Mouse (Mus musculus) CD4-positive helper T cell, adult 2 months (primary cell): ENCODE measurements around the gene Samd4.

Experiments
- DNase-seq: peaks from one replicate; pipeline ENCODE4 v3.0.0-alpha.2; 2012; ENCODE audit warnings: low read depth, missing footprints, low spot score

The Samd4 gene

DNA sequence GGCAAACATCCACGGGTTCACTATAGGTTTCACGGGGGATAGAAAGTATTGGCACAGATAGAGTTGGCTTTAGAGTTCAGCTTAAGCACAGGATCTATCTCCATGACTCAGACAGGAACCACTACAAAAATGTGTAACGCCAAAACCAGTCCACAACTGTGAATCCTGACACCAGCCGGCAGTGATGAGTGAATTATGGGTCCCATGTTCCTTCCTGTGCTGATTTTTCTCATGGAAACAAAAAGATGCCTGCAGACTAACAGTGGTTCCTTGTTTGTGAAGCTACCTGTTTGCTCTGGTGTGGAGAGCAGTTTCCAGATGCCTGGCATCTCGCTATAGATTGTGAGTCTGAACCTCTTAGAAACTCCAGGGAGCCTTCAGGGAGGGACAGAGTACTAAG is 184.2 kb downstream of the Samd4 start:
- DNase-seq = no peak

DNA sequence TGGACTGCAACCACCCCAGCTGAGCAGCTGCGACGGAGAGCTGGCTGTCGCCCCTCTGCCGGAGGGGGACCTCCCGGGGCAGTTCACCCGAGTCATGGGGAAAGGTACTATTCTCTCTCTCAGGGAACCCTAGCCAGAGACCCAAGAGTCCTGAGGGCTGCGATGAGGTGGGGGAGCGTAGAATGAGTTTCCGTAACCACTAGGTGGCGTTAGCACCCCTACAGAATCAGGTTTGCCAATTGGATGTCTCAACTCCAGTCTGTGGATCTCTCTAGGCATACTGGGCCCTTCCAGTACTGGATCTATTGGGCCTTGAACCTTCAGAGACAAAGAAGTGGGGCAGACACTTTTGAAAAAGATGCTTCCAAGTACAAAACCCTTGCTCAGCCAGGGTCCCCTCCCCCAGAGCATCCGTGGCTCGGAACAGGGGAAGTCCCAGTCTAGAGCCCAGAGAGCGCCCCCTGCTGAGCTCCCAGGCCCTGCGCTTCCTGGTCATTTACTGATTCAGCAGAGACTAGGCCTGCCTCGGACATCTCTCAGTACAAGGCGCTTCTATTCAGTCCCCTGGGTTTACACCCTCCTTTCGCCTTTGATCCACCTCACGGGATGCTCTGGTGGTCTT is 191.5 kb downstream of the Samd4 start:
- no peak for DNase-seq

DNA sequence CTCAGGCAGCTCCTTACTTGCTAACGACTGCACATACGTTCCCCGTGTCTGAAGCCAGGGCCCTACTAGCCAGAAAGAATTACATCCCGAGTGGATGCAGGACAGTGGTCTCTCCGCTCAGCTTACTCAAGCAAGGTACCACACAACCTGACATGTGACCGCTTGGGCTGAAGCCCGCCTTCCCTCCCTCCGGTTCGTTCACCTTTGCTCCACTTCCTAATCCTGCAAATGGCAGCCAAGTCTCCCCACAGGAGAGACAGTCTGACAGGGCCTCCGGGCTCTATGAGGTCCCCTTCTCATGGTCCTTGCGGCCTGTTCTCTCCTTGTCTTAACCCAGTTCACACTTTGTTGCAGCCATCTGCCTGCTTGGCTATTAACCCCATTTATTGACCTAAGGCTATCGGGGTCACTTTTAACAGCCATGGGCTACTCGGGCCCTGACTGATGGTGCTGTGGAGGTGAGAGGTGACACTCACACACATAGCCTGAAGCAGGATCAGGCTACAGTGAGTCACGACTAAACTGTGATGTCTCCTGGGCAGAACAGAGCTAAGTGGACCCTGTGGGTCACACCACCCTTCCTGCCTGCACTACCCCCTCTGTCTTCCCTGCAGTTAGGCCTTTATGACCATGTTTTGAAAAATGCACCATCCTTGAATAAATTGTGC is 192.5 kb downstream of the Samd4 start:
- DNase-seq = no peak

DNA sequence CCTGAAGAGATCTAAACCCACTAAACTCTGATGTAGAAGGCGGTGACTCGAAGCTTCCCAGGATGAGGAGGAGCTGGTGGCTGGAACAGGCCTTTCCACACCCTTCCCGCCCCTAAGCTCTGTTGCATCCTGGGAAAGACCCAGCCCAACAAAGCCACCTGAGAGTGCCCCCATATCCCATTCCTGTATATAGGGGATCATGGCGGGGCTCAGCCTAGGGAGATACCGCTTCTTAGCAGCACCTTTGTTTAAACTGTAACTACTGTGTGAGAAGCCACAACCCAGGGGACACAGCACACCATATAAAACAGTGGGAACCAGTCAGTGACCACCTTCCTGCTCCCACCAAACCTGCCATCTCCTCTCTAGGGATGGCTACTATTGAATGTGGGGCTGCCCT is 193.2 kb downstream of the Samd4 start:
- no peak for DNase-seq

DNA sequence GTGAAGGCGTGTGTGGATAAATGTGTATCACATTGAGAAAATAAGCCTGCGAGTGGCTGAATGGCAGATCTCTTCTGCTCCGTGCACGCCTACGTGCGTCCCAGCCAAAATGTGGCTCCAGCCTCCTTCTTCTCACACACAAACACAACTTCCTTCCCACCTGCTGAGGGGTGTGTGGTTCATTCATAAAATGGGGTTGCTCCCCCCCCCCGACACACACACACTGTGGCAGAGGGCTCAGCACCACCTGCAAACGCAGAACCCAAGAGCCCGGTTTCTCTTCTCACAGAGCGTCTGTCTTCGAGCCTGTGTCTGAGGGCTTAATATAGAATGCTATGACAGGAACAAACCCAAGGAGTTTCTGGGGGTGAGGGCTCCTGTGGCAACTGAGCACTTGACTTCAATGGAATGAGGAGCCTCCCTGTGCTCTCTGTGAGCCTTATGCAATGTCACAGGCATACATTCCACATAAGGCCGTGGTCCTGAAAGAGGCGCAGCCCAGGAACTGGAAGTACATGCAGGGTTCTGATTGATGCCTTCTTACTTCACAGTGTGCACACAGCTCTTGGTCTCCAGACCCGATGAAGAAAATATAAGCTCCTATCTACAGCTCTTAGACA is 194.4 kb downstream of the Samd4 start:
- no peak for DNase-seq

DNA sequence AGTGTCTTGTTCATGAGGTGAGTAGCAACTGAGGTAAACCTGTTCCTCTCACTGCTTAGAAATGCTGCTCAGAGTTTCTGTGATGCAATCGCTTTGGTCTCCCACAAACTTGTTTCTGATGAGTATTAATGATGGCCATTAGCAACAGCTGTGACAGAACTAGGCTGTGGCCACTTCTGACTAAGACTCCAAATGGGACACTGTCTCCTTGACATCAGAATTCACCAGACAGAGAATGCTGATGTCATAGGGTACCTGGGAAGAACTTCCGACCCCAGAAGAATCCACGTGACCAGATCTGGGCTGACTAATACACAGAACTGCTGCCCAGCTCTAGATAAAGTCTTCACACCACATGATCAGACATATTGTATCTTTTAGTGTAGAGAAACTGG is 194.9 kb downstream of the Samd4 start:
- no peak for DNase-seq

DNA sequence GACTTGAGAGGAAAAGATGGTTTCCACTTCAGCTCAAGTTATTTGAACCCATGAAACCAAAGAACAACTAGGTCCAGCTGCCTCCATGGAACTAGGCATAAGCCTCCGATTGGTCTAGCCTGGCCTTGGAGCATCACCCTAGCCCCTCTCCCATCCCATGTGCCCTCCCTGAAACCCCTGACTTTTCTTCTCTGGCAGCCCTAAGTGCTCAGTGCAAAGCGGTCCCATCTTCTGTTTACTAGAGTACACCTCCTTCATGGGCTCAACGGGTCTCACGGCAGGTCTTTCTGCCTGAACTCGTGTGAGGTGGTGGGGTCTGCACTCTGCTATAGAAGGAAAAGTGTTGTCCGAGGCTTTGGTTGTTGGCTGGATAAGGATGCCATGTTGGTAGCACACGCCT is 197.3 kb downstream of the Samd4 start:
- DNase-seq = no peak

DNA sequence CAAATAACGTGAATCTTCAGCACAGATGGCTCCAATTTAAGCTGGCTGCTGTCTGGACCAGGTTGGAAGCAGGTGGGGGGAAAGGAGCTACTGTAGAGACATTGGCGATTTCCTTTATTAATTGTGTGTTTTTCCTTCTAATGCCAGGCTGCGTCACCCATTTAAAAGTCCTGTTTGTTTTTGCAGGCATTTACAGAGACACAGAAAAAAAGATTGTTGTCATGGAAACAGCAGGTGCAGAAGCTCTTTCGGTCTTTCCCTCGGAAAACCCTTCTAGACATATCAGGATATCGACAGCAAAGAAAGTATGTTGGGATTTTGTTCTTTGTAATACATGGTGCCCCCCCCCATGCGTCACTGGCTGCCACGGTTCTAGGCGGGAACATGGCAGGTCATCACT is 200.7 kb downstream of the Samd4 start:
- no peak for DNase-seq

DNA sequence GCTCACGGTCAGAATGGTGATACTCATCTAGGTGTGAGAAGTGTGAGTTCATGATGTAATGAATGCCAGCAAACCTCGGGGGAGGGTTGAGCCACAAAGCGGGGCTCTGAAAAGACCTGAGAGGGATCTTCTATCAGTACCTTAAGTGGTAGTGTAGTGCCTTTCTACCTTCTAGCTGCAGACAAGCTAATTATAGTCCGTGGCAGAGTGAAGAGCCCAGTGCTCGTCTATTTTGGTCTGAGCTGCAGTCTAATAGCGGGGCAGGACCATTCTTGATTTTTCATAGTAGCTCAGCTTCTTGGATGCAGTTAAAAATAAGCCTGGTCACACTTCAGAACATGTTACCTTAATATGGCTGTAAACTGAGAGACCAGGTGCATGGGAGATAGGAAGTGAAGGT is 201.2 kb downstream of the Samd4 start:
- DNase-seq = no peak

DNA sequence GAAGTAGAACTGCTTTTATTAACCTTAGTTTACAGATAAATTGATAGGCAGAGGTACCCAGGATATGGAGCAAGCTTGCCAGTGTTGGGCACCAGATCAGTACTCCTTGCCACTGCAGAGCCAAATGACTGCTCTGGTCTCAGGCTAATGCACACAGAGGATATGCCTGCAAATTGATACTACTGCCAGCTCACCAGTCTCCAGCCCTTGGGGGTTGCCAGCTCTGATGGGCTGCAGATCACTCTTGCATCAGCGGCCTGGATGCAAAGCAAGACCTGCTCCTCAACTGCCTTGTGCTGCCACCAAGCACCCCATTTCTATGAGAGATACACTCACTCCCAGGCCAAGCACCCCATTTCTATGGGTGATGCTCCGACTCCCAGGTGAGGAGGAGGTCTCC is 202.0 kb downstream of the Samd4 start:
- DNase-seq = no peak

DNA sequence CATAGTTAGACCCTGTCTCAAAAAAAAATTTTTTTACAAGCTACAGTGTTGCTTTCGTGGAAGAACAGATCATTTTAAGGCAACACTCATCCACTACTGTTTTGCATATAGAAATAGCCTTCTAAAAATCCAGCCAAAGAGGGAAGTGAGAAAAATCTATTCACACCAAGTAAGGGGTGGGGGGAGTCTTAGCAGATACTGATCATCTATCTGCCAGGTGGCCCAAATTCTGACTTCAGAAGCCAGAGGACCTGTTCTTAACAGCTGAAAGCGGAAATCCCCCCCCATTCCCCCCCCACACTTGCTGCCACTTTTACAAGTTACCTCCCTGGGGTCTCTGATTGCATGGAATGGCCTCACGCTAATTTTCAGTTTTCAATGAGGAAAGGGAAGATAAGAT is 203.5 kb downstream of the Samd4 start:
- DNase-seq = no peak

DNA sequence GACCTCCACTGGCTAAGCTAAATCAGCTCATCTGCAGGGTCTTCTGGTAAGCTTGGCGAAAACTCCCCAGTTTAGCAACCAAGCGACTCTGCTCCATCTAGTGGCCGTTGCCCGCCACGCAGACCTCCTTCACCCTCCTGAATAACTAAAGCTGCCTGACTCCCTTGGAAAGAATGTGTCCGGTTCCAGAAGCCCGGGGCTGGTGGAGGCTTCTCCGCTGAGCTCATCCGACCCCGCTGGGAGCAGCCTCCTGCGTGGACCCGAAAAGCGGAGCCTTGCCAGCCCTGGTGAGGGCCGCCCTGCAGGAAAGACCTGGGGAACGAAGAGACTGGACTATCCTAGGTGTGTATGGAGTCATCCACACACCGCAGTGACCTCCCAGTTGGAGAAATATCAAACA is 204.1 kb downstream of the Samd4 start:
- DNase-seq = peak; percentile 62

DNA sequence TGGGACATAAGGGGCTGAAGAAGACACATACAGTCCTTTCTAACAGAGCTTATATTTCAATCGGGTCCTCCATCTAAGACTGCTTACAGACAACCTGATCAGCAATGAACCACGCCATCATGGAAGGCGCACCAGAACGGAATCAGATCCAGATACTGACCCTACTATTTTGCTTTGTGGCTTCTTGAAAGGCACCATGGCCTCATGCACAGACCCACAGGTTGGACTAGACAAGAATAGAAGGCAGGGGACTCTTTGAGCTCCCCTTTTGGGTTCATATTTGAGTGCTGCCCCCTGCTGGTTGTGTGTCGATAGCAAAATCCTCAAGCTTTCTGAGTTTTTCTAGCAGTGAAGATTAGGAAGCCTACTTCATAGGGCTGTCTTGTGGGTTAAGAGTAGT is 204.5 kb downstream of the Samd4 start:
- DNase-seq = peak; percentile 67

DNA sequence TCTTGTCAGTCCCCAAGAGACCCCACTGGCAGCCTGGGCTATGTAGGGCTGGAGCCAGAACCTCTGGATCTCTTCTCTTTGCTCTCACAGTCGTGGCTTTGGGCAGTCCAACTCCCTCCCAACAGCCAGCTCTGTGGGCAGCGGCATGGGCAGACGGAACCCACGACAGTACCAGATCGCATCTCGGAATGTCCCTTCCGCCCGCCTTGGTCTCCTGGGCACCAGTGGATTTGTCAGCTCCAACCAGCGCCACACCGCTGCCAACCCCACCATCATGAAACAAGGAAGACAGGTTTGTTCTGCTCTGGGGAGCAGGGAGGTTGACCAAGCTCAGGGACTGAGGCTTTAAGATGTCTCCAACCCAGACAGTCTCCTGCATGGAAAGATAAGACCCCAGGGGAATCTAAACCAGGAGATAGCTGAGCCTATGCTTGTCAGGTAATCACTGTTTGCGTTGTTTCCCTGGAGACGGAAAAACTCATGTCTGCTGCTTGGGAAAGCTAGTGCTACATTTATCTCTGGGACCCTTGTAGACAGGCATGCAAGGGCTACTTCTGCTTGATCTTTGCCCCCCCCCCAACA is 205.1 kb downstream of the Samd4 start:
- no peak for DNase-seq

DNA sequence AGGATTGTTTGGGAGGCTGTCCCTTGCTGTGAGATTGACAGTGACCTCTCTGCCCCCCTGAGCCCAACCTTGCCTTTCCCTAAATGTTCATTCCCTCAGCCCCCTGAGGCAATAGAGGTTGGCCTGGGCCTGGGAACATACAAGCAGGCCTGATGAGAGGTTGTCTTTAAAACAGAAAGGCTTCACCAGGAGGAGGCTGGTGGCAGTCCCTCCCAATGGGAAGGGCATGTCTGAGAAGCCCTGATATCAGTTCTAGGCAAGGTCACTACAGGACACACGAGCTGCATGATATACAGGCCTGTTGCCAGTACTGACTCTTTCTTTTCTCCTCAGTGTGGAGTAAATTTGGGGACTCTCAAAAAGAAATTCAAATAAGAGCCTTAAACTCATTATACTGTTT is 205.7 kb downstream of the Samd4 start:
- DNase-seq = no peak

DNA sequence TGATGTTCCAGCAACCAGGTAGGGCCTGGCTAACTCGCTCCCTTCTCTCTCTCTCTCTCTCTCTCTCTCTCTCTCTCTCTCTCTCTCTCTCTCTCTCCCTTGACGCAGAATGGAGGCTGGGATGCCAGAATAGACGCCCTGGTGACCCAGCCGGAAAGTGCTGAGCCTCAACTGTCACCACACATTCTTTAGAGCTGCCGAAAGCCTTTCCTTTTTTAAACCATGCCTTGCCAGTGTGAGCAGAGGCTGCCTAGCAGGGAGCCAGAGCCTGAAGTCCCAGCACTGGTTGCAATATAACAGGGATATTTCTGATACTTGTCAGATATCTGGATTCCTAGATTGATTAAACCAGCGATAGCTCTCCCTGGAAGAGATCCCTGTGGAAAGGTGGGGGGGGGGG is 206.5 kb downstream of the Samd4 start:
- no peak for DNase-seq

DNA sequence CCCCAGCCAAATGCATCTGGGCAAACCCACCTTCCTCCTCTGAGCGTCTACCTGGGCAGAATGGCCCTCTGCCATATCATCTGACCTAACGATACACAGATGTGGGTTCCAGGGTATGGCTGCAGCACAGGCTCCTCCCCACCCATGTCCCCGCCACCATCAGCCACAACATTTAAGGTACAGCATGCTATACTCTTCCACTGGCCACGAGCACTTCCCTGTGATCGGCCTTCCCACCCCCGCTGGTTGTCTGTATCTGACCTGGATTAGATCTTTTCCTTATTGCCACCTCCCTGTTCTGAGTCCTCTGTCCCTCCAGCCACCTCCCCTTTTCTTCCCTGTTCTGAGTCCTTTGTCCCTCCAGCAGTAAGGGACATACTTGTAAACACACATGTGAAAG is 209.3 kb downstream of the Samd4 start:
- DNase-seq = no peak

DNA sequence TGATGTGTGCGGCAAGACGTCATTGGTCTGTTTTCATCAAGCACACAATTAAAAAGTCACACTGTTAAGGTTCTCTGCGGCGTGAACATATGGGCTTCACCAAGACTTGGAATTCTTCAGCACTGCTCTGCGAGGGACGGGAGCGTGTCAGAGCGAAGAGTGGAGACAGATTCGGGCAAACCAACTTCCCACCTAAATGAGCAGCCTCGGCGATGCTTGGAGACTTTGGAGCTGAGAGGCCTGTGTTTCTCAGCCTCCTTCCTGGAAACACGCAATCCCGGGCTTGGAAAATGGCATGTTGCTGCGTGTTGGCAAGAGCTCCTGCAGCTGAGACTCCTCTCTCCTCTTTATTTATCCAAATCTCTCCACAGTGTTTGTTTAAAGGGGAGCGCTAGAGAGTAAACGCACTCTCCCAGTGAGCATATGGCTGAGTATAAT is 210.7 kb downstream of the Samd4 start:
- DNase-seq = no peak

DNA sequence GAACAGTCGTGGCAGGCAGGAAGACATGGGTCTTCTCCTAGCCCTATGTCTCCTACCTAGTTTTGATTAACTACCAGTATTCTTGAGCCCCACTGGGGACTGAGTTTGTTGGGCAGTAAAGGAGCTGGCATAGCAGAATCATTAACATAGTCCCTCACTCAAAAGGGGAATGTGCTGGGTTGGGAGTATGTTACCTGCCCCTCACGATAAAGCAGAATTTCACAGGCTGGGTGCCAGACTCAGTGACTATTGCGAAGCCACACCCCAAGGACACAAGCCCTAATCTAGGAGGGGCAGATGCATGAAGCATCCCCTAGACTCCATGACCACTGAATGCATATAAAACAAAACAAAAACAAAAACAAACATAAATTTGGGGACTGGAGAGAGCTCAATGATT is 212.4 kb downstream of the Samd4 start:
- DNase-seq = no peak

DNA sequence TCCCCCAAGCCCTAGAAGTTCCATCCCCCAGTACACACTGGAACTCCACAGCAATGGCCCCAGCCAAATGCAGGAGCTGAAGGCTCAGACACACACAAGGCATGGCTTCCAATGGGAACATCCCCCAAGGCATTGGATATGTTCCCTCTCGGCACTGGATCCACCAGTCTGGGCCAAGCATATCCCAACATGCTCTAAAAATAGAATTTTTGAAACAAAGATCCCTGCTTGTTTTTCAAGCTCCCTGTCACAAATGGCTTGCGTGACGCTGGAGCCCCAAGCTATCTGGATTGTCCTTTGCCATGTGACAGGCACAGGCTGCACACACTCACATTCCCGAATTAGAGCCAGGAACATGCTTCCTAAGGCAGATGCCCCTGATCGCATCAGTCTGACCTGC is 213.7 kb downstream of the Samd4 start:
- DNase-seq = no peak

DNA sequence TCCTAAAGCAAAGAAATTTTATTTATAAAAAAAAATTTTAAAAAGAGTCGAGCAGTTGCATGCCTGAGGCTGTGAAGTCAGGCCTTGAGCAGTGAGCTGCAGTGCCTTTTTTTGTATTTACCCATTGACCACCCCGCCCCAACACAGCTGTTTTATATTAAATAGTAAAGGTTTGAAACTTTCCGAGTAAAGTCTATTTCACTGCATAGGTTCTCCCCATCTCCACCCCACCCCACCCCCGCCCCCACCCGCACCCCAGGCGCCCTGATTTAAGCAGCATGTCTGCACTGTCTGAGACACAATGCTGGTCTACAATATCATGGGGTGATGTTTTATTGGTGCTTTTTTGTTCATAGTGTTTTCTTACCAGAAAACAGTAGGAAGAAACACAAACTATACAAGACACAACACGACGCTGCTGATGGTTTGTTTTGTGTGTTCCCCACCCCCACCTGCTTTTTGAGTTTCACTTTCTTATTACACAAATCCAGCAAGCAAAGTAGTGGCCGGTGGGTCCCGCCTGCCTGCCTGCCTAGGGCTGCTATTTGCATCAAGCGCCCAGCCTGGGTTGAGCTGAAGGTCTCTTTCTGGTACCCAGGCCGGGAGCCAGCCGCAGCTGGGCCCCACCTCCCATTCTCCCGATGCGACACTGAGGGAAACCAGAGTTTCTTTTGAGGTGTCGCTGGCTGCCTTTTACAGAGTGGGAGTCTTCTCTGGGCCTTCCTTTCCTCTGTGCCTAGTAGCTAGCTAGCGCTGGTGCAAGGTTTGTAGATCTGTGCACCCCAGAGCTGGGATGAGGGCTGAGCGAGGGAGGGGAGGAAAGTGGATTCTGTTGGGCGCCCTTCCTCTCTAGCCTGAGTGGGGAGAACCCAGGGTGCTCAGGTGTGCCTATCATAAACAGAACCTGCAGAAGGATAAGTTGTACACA is 221.9 kb downstream of the Samd4 start:
- DNase-seq = peak; percentile 73

DNA sequence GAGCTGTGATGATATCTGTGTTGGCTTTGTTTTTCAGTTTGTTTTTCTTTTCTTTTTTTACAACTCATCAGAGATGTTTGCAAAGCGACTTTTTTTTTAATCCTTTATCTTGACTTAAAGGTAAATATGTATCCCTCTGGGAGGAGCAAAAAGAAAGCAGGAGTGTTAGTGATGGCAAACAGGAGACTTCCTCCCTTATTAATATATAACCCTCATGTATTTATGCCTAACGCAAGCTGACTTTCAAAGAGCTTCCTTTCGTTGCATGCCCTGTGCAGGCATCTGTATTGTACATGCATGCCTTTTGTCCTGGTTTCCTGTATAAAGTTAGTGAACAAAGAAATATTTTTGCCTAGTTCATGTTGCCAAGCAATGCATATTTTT is 222.5 kb downstream of the Samd4 start:
- no peak for DNase-seq
